In genomic region chr10:99570190-99570589, GRCm38 (mm10) we compare ENCODE assay signal across 14 mouse cellular contexts.
A peak's percentile ranks its signal among the peaks of the same experiment; 100 is the strongest.
DNase-seq lines count a peak whose midpoint lies in the region; ATAC-seq and TF ChIP-seq lines count a peak whose summit lies in the region.
"Had no signal": no experiment of that assay in that cellular context is flagged by ENCODE, and none has a peak within 500 bp of the region (broad histone marks: within the 10 kb centered on the region; RNA-seq: fewer than 3 reads in every experiment).

No protein-coding gene starts in this region.

- H3K4me1 ChIP-seq in forebrain, postnatal 0 days (ENCODE audit: insufficient read depth): no peaks in the 10 kb centered on the region
- H3K4me1 ChIP-seq: neural tube, embryonic 12.5 days had no signal

- ATAC-seq in forebrain, postnatal 0 days: peak; percentile 51
- ATAC-seq: midbrain, embryonic 15.5 days had no signal

- no peak for TF ChIP-seq CTCF in layer of hippocampus, adult 2 months (conservative IDR thresholded peaks at IDR 0.05)
- no peak for TF ChIP-seq CTCF in forebrain, postnatal 0 days (IDR thresholded peaks at IDR 0.05; ENCODE audit: low read depth)

- peak overlapping the region; percentile 58 for H3K27ac ChIP-seq in layer of hippocampus, adult 2 months
- no peak overlapping the region for H3K27ac ChIP-seq in forebrain, postnatal 0 days (ENCODE audit: low read depth, low read length)
- H3K27ac ChIP-seq: midbrain, embryonic 15.5 days; neural tube, embryonic 12.5 days had no signal

- no peak overlapping the region for H3K4me3 ChIP-seq in layer of hippocampus, adult 2 months
- H3K4me3 ChIP-seq in forebrain, postnatal 0 days (ENCODE audit: low read depth, low read length): no peak overlapping the region
- H3K4me3 ChIP-seq: midbrain, embryonic 15.5 days; neural tube, embryonic 12.5 days had no signal

- WGBS in forebrain, postnatal 0 days: 34% methylated on average over 2 of the region's 2 CpGs

- peak; percentile 25 for DNase-seq in cerebellum, postnatal 10 days
- DNase-seq in cerebellum, adult 8-10 months: no peak
- DNase-seq in layer of hippocampus, adult 2 months (ENCODE audit: low spot score in 2 of 2): peak in 1 of 2 experiments; percentile 46
- no peak for DNase-seq in layer of hippocampus, postnatal 10 days (ENCODE audit: low spot score in 2 of 2)
- peak; percentile 65 for DNase-seq in embryo, embryonic 10.5 days (ENCODE audit: low spot score)
- DNase-seq in forebrain, postnatal 0 days: no peak
- DNase-seq in urinary bladder, postnatal 4 days (ENCODE audit: low spot score in 2 of 2): no peak
- no peak for DNase-seq in layer of hippocampus, adult 11-12 months (ENCODE audit: low spot score)
- DNase-seq: adrenal gland, postnatal 10 days; cerebellum, postnatal 36 days; kidney, adult 18-20 months; spleen, adult 18-20 months had no signal

- H3K27me3 ChIP-seq in forebrain, postnatal 0 days (ENCODE audit: insufficient read depth, low read length): no peaks in the 10 kb centered on the region
- H3K27me3 ChIP-seq: midbrain, embryonic 15.5 days; neural tube, embryonic 12.5 days had no signal

- no peaks in the 10 kb centered on the region for H3K9me3 ChIP-seq in forebrain, postnatal 0 days (ENCODE audit: low read length)
- H3K9me3 ChIP-seq: midbrain, embryonic 15.5 days; neural tube, embryonic 12.5 days had no signal

- no peak overlapping the region for H3K4me2 ChIP-seq in forebrain, postnatal 0 days (ENCODE audit: low read depth)
- H3K4me2 ChIP-seq: midbrain, embryonic 15.5 days; neural tube, embryonic 12.5 days had no signal

- no peaks in the 10 kb centered on the region for H3K36me3 ChIP-seq in forebrain, postnatal 0 days (ENCODE audit: insufficient read depth)
- H3K36me3 ChIP-seq: midbrain, embryonic 15.5 days; neural tube, embryonic 12.5 days had no signal

- H3K9ac ChIP-seq in forebrain, postnatal 0 days: no peak overlapping the region
- H3K9ac ChIP-seq: midbrain, embryonic 15.5 days; neural tube, embryonic 12.5 days had no signal

Comparison
In these comparisons a context has a peak if more than half of its experiments do, and no peak if none do; other contexts are left out.
1. DNase-seq: peak in cerebellum, postnatal 10 days (2 of 2) and embryo, embryonic 10.5 days (single experiment); none in cerebellum, adult 8-10 months (single experiment), layer of hippocampus, postnatal 10 days (0 of 2), forebrain, postnatal 0 days (single experiment), urinary bladder, postnatal 4 days (0 of 2) and layer of hippocampus, adult 11-12 months (single experiment).